Mouse (Mus musculus): ENCODE data around the gene 4931408C20Rik. TPM values are rescaled to one million over a fixed set of nuclear protein-coding genes. Genes with fewer than 3 reads are reported as not detected.

The 4931408C20Rik gene
- polyA plus RNA-seq (2016; fragmentation: Nextera tagmentation; extraction: Ambion mirVana) = not detected in 2 replicates

- Histone ChIP-seq H3K9ac (no peak within 1 kb of the TSS), H3K36me3 (no peaks in the 10 kb centered on the region), H3K4me2 (no peak within 1 kb of the TSS), H3K9me3 (replicated peaks) (0 out of 2 replicates have a peak, but pooled peaks cover 5% of the 10 kb centered on the region), H3K27ac (no peak within 1 kb of the TSS), H3K4me1 (no peaks in the 10 kb centered on the region), H3K27me3 (replicated peaks) (no peaks in the 10 kb centered on the region), H3K4me3 (no peak within 1 kb of the TSS)
- WGBS (ENCODE audit: insufficient replicate concordance) = 21% methylated on average over 1 of the region's 1 CpGs
- peak; percentile 77 for ATAC-seq
Measured at GRCm38 (mm10) chr1:26686842-26687760, at the start of gene 4931408C20Rik. Gene 4931408C20Rik (minus strand): TSS chr1:26687460.

- Histone ChIP-seq H3K9ac (no peak overlapping the region), H3K4me3 (no peak overlapping the region), H3K27ac (no peak overlapping the region), H3K4me2 (no peak overlapping the region), H3K27me3 (replicated peaks) (no peaks in the 10 kb centered on the region), H3K9me3 (replicated peaks) (0 out of 2 replicates have a peak, but pooled peaks cover 5% of the 10 kb centered on the region), H3K36me3 (no peaks in the 10 kb centered on the region), H3K4me1 (no peaks in the 10 kb centered on the region)
- 40% methylated on average over 1 of the region's 1 CpGs for WGBS (ENCODE audit: insufficient replicate concordance)
- peak; percentile 68 for ATAC-seq
Measured at GRCm38 (mm10) chr1:26687926-26688325, 666 bp upstream of the 4931408C20Rik start.

GRCm38 (mm10) chr1:26685952-26686693, 1.1 kb downstream of the 4931408C20Rik start:
- Histone ChIP-seq H3K9ac (no peak overlapping the region), H3K4me2 (no peak overlapping the region), H3K27me3 (replicated peaks) (no peaks in the 10 kb centered on the region), H3K4me3 (no peak overlapping the region), H3K4me1 (no peaks in the 10 kb centered on the region), H3K9me3 (replicated peaks) (0 out of 2 replicates have a peak, but pooled peaks cover 5% of the 10 kb centered on the region), H3K27ac (no peak overlapping the region), H3K36me3 (no peaks in the 10 kb centered on the region)
- ATAC-seq = no peak

GRCm38 (mm10) chr1:26685383-26685782, 1.9 kb downstream of the 4931408C20Rik start:
- Histone ChIP-seq H3K27me3 (replicated peaks) (no peaks in the 10 kb centered on the region), H3K4me3 (no peak overlapping the region), H3K4me2 (no peak overlapping the region), H3K27ac (no peak overlapping the region), H3K4me1 (no peaks in the 10 kb centered on the region), H3K36me3 (no peaks in the 10 kb centered on the region), H3K9ac (no peak overlapping the region), H3K9me3 (replicated peaks) (0 out of 2 replicates have a peak, but pooled peaks cover 5% of the 10 kb centered on the region)
- 62% methylated on average over 3 of the region's 3 CpGs for WGBS (ENCODE audit: insufficient replicate concordance)
- no peak for ATAC-seq

- no peaks in the 10 kb centered on the region for H3K4me1 ChIP-seq
- H3K27me3 ChIP-seq (replicated peaks) = no peaks in the 10 kb centered on the region
- H3K4me3 ChIP-seq = no peak overlapping the region
- no peak for ATAC-seq
- no peak overlapping the region for H3K27ac ChIP-seq
- H3K4me2 ChIP-seq = no peak overlapping the region
- 32% methylated on average over 1 of the region's 1 CpGs for WGBS (ENCODE audit: insufficient replicate concordance)
- H3K9ac ChIP-seq = no peak overlapping the region
- no peaks in the 10 kb centered on the region for H3K36me3 ChIP-seq
- no peaks in the 10 kb centered on the region for H3K9me3 ChIP-seq (replicated peaks)
Measured at GRCm38 (mm10) chr1:26649704-26650388, 37.4 kb downstream of the 4931408C20Rik start.

- no peak overlapping the region for H3K27ac ChIP-seq
- WGBS (ENCODE audit: insufficient replicate concordance) = 66% methylated on average over 5 of the region's 5 CpGs
- no peak for ATAC-seq
Measured at GRCm38 (mm10) chr1:26636051-26636450, 51.2 kb downstream of the 4931408C20Rik start.

More at GRCm38 (mm10) chr1:26636051-26636450, 51.2 kb downstream of the 4931408C20Rik start:
- no peaks in the 10 kb centered on the region for H3K9me3 ChIP-seq (replicated peaks)
- H3K4me3 ChIP-seq = no peak overlapping the region
- no peaks in the 10 kb centered on the region for H3K27me3 ChIP-seq (replicated peaks)
- H3K4me2 ChIP-seq = no peak overlapping the region
- H3K36me3 ChIP-seq = no peaks in the 10 kb centered on the region
- H3K9ac ChIP-seq = no peak overlapping the region
- H3K4me1 ChIP-seq = no peaks in the 10 kb centered on the region

All from liver, embryonic 12.5 days (tissue).